Mouse (Mus musculus) cortical plate, adult 2 months (tissue): ENCODE results near the gene Gm26920.

Experiments
- CTCF ChIP-seq: fragments of 200-500 bp; IDR thresholded peaks from 2 replicates; pipeline ENCODE4 v1.5.1; 2011; ENCODE audit warnings: mild to moderate bottlenecking, control low read depth, low read length; ENCODE audit not compliant: insufficient read depth; ENCODE audit errors: extremely low read depth
- POLR2A ChIP-seq: fragments of 200-500 bp; IDR thresholded peaks from 2 replicates; pipeline ENCODE4 v1.6.1; 2011; ENCODE audit warnings: mild to moderate bottlenecking, low read length, control low read depth; ENCODE audit not compliant: insufficient read depth; ENCODE audit errors: extremely low read depth

DNA sequence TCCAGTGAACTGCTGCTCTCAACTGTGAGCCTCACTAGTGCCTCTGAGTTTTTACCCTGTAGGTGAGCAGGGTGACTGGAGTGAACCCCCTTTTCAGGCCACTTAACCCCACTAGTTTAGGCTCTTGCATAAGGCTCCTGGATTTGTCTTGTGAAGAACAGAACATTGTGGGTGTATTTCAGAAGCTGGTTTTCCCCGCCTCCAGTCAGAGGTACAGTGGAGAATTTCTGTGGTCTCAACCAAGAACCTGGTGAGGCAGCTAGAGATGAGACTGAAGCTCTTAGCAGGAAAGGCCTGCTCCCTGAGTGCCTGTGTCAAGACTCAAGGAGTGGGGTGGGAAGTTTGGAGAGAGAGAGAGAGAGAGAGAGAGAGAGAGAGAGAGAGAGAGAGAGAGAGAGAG, 82.6 kb downstream of the Gm26920 start:
- TF ChIP-seq CTCF: no peak
- TF ChIP-seq POLR2A: no peak
